Mouse (Mus musculus) common myeloid progenitor, adult 5-6 weeks (primary cell): ENCODE results near the gene Bbs4. TPM values are rescaled to one million over a fixed set of nuclear protein-coding genes. Genes with fewer than 3 reads are reported as not detected.

Source experiments
- ATAC-seq: replicated peaks from 2 replicates; pipeline ENCODE4 v1.8.0; 2016; ENCODE audit warnings: low read depth, mild to moderate bottlenecking, moderate TSS enrichment, inconsistent platforms; ENCODE audit not compliant: poor library complexity, severe bottlenecking
- total RNA-seq: library from RNA; stranded (forward); fragments of 200-1000, 187-1606 nt; gene quantifications from 2 replicates; pipeline ENCODE4 v1.2.3, GENCODE M21; 2017

The Bbs4 gene
- total RNA-seq, 1 experiment from 2014 or later: 7.4 TPM

GRCm38 (mm10) chr9:59296419-59296818 is 56.9 kb downstream of the Bbs4 start:
- ATAC-seq: no peak

- no peak for ATAC-seq
Measured at GRCm38 (mm10) chr9:59292493-59292875, 60.8 kb downstream of the Bbs4 start.

GRCm38 (mm10) chr9:59291688-59292492 is 61.4 kb downstream of the Bbs4 start:
- ATAC-seq: no peak

GRCm38 (mm10) chr9:59290957-59291687 is 62.2 kb downstream of the Bbs4 start, which contains the start of gene Adpgk:
Gene Adpgk, plus strand, starts transcription at chr9:59291558.
- peak; percentile 93 for ATAC-seq

- no peak for ATAC-seq
Measured at GRCm38 (mm10) chr9:59289529-59290115, 63.7 kb downstream of the Bbs4 start.

GRCm38 (mm10) chr9:59288685-59289410 is 64.5 kb downstream of the Bbs4 start:
- no peak for ATAC-seq

- ATAC-seq: 0 out of 2 replicates have a peak, but pooled peaks have one; percentile 13
Measured at GRCm38 (mm10) chr9:59288058-59288457, 65.2 kb downstream of the Bbs4 start.

- no peak; the same call in 1 of the 2 replicates for ATAC-seq
Measured at GRCm38 (mm10) chr9:59285614-59286013, 67.7 kb downstream of the Bbs4 start.

- no peak for ATAC-seq
Measured at GRCm38 (mm10) chr9:59282683-59282986, 70.7 kb downstream of the Bbs4 start.

- peak; percentile 74 for ATAC-seq
Measured at GRCm38 (mm10) chr9:59281871-59282682, 71.2 kb downstream of the Bbs4 start.

GRCm38 (mm10) chr9:59280888-59281287 is 72.4 kb downstream of the Bbs4 start:
- peak; percentile 45 for ATAC-seq

GRCm38 (mm10) chr9:59278694-59279093 is 74.6 kb downstream of the Bbs4 start:
- no peak for ATAC-seq

- ATAC-seq: no peak
Measured at GRCm38 (mm10) chr9:59278199-59278598, 75.1 kb downstream of the Bbs4 start.

GRCm38 (mm10) chr9:59274846-59275455 is 78.4 kb downstream of the Bbs4 start:
- no peak for ATAC-seq

GRCm38 (mm10) chr9:59273199-59273598 is 80.1 kb downstream of the Bbs4 start:
- ATAC-seq: no peak
